Mouse (Mus musculus): Measurements from ENCODE around the gene Hcls1. TPM values are rescaled to one million over a fixed set of nuclear protein-coding genes. Genes with fewer than 3 reads are reported as not detected.
A peak's percentile ranks its signal among the peaks of the same experiment; 100 is the strongest.

Gene Hcls1
- polyA plus RNA-seq (2014; fragmentation: Nextera tagmentation; extraction: Ambion mirVana), result 2.1 and 2.2 TPM in 2 replicates

- H3K27me3 ChIP-seq (ENCODE audit: insufficient read depth, low read length), result no peaks in the 10 kb centered on the region
- H3K27ac ChIP-seq (ENCODE audit: low read depth), result no peak within 1 kb of the TSS
- H3K4me1 ChIP-seq (ENCODE audit: insufficient read depth), result no peaks in the 10 kb centered on the region
- ATAC-seq (ENCODE audit: insufficient read depth) (peak; percentile 6; the same call in 1 of the 2 replicates), DNase-seq (peak; percentile 43)
- no peak within 1 kb of the TSS for H3K9ac ChIP-seq
- no peaks in the 10 kb centered on the region for H3K9me3 ChIP-seq (ENCODE audit: low read depth, low read length)
- no peak within 1 kb of the TSS for H3K4me2 ChIP-seq
- no peak within 1 kb of the TSS for H3K4me3 ChIP-seq (ENCODE audit: low read depth, low read length)
- WGBS, result 58% methylated on average over 7 of the region's 7 CpGs
- no peak for TF ChIP-seq CTCF (IDR thresholded peaks at IDR 0.05; ENCODE audit: low read depth)
- peaks cover 30% of the 10 kb centered on the region for H3K36me3 ChIP-seq (ENCODE audit: insufficient read depth)
These were observed at the start of gene Hcls1 for GRCm38 (mm10) chr16:36934841-36935620. TSS of gene Hcls1 (plus strand) at chr16:36934983.

DNA sequence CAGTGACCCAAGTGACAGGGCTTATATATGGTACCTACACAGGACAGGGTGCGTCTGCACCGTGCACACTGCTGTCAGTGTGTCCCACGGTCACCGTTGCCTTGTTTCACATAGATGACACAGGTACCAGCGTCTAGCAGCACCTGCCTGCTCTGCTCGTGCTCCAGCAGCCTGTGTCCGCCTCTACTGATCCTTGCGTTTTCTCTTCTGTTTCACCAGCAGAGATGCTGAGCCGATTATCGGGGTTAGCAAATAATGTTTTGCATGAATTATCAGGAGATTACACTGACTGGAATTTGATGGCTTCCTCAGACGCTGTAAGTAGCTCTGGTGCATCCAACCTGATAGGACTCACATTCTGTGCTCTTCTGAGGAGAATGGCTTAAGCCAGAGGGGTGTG lies 48.9 kb upstream of the Hcls1 start:
- no peaks in the 10 kb centered on the region for H3K27me3 ChIP-seq (ENCODE audit: insufficient read depth, low read length)
- no peak for TF ChIP-seq CTCF (IDR thresholded peaks at IDR 0.05; ENCODE audit: low read depth)
- ATAC-seq (ENCODE audit: insufficient read depth), result no peak
- 93% methylated on average over 11 of the region's 11 CpGs for WGBS
- no peak for DNase-seq
- H3K4me3 ChIP-seq (ENCODE audit: low read depth, low read length), result no peak overlapping the region
- peaks cover 36% of the 10 kb centered on the region for H3K36me3 ChIP-seq (ENCODE audit: insufficient read depth)
- H3K4me2 ChIP-seq, result no peak overlapping the region
- no peak overlapping the region for H3K9ac ChIP-seq
- no peak overlapping the region for H3K27ac ChIP-seq (ENCODE audit: low read depth)
- H3K4me1 ChIP-seq (ENCODE audit: insufficient read depth), result no peaks in the 10 kb centered on the region
- H3K9me3 ChIP-seq (ENCODE audit: low read depth, low read length), result no peaks in the 10 kb centered on the region

GRCm38 (mm10) chr16:36887546-36887945 lies 47.2 kb upstream of the Hcls1 start:
- no peak overlapping the region for H3K27ac ChIP-seq (ENCODE audit: low read depth)
- no peak overlapping the region for H3K4me2 ChIP-seq
- H3K27me3 ChIP-seq (ENCODE audit: insufficient read depth, low read length), result no peaks in the 10 kb centered on the region
- no peak for TF ChIP-seq CTCF (IDR thresholded peaks at IDR 0.05; ENCODE audit: low read depth)
- H3K9ac ChIP-seq, result no peak overlapping the region
- peaks cover 48% of the 10 kb centered on the region for H3K36me3 ChIP-seq (ENCODE audit: insufficient read depth)
- H3K4me3 ChIP-seq (ENCODE audit: low read depth, low read length), result no peak overlapping the region
- ATAC-seq (ENCODE audit: insufficient read depth), result no peak
- no peak for DNase-seq
- H3K4me1 ChIP-seq (ENCODE audit: insufficient read depth), result no peaks in the 10 kb centered on the region
- WGBS, result 76% methylated on average over 5 of the region's 5 CpGs
- H3K9me3 ChIP-seq (ENCODE audit: low read depth, low read length), result no peaks in the 10 kb centered on the region

DNA sequence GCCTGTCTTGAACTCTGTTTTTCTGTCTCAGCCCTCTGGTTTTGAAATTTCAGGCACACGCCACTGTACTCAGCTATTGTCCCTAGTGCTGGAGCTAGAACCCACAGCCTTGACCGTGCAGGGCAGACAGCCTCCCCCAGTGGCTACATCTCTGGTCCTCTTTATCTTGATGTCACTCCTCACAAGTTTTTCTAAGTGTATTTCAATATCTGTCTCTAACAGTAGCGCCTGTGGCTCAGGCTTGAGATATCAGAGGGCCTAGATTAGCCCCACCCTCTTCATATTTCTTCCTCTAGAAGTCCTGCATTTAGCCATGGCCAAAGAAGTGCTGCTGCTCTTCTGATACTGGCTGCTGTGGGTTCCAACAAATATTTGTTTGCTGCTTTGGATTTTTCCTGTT lies 44.2 kb upstream of the Hcls1 start:
- Histone ChIP-seq H3K9ac (no peak overlapping the region), H3K36me3 (ENCODE audit: insufficient read depth) (peaks cover 65% of the 10 kb centered on the region)

DNA sequence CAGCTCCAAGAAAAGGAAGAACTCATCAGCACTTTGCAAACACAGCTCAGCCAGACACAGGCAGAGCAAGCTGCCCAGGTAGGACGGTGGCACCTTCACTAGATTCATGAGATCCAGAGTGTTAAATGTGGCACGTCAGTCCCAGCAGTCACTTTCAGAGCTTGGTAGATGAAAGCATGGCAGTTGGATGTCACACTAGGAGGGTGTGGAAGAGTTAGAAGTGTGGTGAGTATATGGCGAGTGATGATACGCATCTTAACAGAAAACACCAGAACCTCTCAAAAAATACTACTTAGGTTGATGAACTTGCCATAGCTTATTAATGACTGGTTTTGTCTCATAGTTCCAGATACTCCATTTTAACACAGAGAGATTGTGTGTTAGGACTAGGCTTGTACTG lies 43.4 kb upstream of the Hcls1 start:
- Histone ChIP-seq H3K27me3 (ENCODE audit: insufficient read depth, low read length) (no peaks in the 10 kb centered on the region), H3K4me1 (ENCODE audit: insufficient read depth) (no peaks in the 10 kb centered on the region), H3K4me2 (no peak overlapping the region), H3K36me3 (ENCODE audit: insufficient read depth) (peaks cover 66% of the 10 kb centered on the region), H3K27ac (ENCODE audit: low read depth) (no peak overlapping the region), H3K4me3 (ENCODE audit: low read depth, low read length) (no peak overlapping the region), H3K9me3 (ENCODE audit: low read depth, low read length) (no peaks in the 10 kb centered on the region), H3K9ac (no peak overlapping the region)
- ATAC-seq (ENCODE audit: insufficient read depth), result no peak
- no peak for DNase-seq
- 91% methylated on average over 4 of the region's 4 CpGs for WGBS
- no peak for TF ChIP-seq CTCF (IDR thresholded peaks at IDR 0.05; ENCODE audit: low read depth)

More for the DNA sequence above, 44.2 kb upstream of the Hcls1 start:
- no peak for TF ChIP-seq CTCF (IDR thresholded peaks at IDR 0.05; ENCODE audit: low read depth)
- no peak overlapping the region for H3K4me3 ChIP-seq (ENCODE audit: low read depth, low read length)
- WGBS, result 88% methylated on average over 3 of the region's 3 CpGs
- ATAC-seq (ENCODE audit: insufficient read depth) (no peak), DNase-seq (no peak)
- no peaks in the 10 kb centered on the region for H3K27me3 ChIP-seq (ENCODE audit: insufficient read depth, low read length)
- no peak overlapping the region for H3K27ac ChIP-seq (ENCODE audit: low read depth)
- H3K4me2 ChIP-seq, result no peak overlapping the region
- H3K9me3 ChIP-seq (ENCODE audit: low read depth, low read length), result no peaks in the 10 kb centered on the region
- H3K4me1 ChIP-seq (ENCODE audit: insufficient read depth), result no peaks in the 10 kb centered on the region

- no peak overlapping the region for H3K4me2 ChIP-seq
- no peak overlapping the region for H3K9ac ChIP-seq
- no peaks in the 10 kb centered on the region for H3K9me3 ChIP-seq (ENCODE audit: low read depth, low read length)
- ATAC-seq (ENCODE audit: insufficient read depth) (no peak), DNase-seq (no peak)
- H3K4me3 ChIP-seq (ENCODE audit: low read depth, low read length), result no peak overlapping the region
- H3K36me3 ChIP-seq (ENCODE audit: insufficient read depth), result peaks cover 68% of the 10 kb centered on the region
- TF ChIP-seq CTCF (IDR thresholded peaks at IDR 0.05; ENCODE audit: low read depth), result no peak
- no peak overlapping the region for H3K27ac ChIP-seq (ENCODE audit: low read depth)
- no peaks in the 10 kb centered on the region for H3K27me3 ChIP-seq (ENCODE audit: insufficient read depth, low read length)
- H3K4me1 ChIP-seq (ENCODE audit: insufficient read depth), result no peaks in the 10 kb centered on the region
- WGBS, result 84% methylated on average over 10 of the region's 10 CpGs
These were observed 41.5 kb upstream of the Hcls1 start for GRCm38 (mm10) chr16:36893317-36893716.

DNA sequence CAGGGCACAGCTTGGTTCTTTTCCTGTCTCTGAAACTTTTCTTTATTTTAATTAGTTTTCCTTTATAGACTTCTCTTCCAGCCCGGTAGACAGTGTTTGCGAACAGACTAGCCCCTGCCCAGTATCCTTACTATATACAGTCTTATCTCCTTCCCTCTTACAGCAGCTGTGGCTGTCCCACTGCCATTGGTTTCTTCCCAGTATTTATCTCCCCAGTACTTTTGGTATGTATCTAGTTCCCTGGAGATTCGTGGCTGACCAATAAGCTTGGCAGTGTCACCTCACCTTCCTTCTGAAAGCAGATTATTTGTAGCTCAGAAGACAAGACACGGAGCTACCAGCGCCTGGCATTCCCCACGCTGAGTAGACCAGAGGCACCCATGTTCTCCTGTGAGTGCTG lies 38.1 kb upstream of the Hcls1 start:
- DNase-seq (no peak), ATAC-seq (ENCODE audit: insufficient read depth) (no peak)
- Histone ChIP-seq H3K9me3 (ENCODE audit: low read depth, low read length) (no peaks in the 10 kb centered on the region), H3K36me3 (ENCODE audit: insufficient read depth) (peaks cover 71% of the 10 kb centered on the region), H3K27ac (ENCODE audit: low read depth) (no peak overlapping the region), H3K4me2 (no peak overlapping the region), H3K4me3 (ENCODE audit: low read depth, low read length) (no peak overlapping the region), H3K4me1 (ENCODE audit: insufficient read depth) (no peaks in the 10 kb centered on the region), H3K9ac (no peak overlapping the region), H3K27me3 (ENCODE audit: insufficient read depth, low read length) (no peaks in the 10 kb centered on the region)
- 84% methylated on average over 6 of the region's 6 CpGs for WGBS
- TF ChIP-seq CTCF (IDR thresholded peaks at IDR 0.05; ENCODE audit: low read depth), result no peak

Data from lung, embryonic 14.5 days (tissue).